Mouse (Mus musculus) WW6 (cell line): Measurements from ENCODE around the gene Gabrg3.
"Not testable (repeated sequence)": the region's sequence is repeated elsewhere in the genome, so short reads cannot be mapped to it uniquely, and the experiment has no call there.

ENCODE experiments used
- DNase-seq: peaks from one replicate; pipeline ENCODE4 v3.0.0-alpha.2; 2013; ENCODE audit warnings: low read depth, low spot score

Gabrg3 gene

GRCm38 (mm10) chr7:57312018-57312417, 75.0 kb downstream of the Gabrg3 start:
- no peak for DNase-seq

DNA sequence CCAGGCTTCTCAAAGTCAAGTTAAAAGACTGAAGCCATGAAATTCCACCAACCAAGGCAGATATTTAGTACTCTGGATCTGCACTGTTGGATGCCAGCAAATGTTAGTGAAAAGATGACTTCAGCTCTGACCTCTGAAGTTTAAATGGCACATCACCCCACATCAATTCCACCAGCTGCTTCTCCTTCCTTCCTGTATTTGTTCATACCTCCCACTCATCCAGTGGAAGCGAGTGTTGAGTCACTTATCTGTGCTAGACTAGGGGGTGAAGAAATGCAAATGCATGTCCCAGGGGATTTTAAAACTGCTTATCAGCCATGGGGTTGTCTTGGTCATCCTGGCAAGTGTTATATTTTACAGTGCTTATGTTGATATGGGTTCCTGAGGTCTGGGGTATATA, 79.7 kb downstream of the Gabrg3 start:
- no peak for DNase-seq

- DNase-seq = no peak
Measured at GRCm38 (mm10) chr7:57296639-57297038, 90.3 kb downstream of the Gabrg3 start.

GRCm38 (mm10) chr7:57294127-57294526, 92.9 kb downstream of the Gabrg3 start:
- DNase-seq = no peak

GRCm38 (mm10) chr7:57293564-57293963, 93.4 kb downstream of the Gabrg3 start:
- DNase-seq = no peak

DNA sequence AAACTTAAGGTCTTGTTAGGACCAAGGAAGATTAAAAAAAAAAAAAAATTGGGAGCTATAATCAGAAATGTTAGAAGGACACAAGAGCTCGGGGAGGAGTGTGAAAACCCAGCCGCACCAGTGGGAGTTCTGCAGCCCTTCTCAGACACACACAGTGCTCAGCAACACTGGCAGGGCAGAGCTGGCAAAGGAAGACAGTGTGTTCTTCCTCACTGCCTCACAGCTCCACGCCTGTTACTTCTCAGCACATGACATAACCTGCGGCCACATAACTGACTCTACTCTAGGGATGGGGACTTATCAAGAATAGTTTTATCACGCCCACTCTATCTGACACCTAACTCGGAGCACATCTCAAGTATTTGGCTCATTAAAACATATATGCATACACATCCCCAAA, 103.8 kb downstream of the Gabrg3 start:
- DNase-seq = no peak

DNA sequence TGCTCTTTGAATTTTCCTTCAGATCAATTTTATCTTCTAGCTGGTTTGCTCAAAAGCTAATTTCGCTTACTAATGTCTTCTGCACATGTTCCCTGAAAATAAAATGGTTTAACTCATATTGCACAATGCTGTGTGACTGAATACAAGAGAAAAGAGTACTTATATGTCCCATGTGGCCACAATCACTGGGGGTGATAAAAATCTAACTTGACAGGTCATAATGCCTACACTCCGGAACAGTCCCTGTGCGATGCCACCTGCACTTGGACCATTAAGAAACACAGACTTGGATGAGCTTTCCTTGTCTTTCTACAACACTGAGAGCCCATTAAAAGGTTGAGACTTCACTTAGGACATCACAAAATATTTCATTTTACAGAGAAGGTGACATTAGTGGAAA, 108.1 kb downstream of the Gabrg3 start:
- DNase-seq = no peak

- DNase-seq = no peak
Measured at GRCm38 (mm10) chr7:57260201-57260600, 126.8 kb downstream of the Gabrg3 start.

- DNase-seq = no peak
Measured at GRCm38 (mm10) chr7:57258893-57259574, 128.0 kb downstream of the Gabrg3 start.

DNA sequence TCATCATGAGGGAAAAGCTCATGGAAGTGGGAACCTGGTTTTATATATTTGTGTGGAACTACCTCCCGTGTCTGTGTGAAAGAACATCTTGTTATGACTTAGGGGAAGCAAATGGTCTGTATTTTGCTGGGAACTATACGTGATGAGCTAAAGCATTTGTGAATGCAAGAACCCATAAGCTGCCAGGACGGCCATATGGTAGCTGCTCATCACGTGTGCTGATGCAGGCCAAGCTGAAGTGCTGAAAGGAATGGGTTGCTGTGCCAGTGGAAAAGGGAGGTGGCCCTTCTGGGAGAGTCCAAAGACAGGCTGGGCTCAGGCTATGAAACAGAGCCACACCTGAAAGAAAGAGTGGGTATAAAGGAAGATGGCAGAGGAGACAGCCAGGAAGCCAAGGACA, 143.0 kb downstream of the Gabrg3 start:
- no peak for DNase-seq

DNA sequence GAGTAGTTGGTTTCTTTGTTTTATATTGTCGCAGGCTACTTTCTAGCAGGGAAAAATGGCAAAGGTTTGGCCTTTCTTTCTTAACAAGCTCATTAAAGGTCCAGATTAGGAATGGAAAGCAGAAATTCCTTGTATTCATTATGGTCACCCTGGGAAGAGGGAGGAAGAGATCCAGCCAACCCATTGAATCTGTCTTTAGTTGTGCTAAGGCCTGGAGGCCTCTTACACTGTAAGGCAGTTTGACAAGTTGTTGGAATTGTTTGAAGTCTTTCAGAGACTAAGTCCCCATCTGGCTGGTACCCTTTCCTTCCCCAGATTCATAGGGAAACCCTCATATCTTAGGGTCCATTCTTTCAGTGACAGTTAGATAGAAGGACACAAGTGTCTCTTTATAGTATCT, 172.9 kb downstream of the Gabrg3 start:
- DNase-seq = no peak

GRCm38 (mm10) chr7:57186015-57186414, 201.0 kb downstream of the Gabrg3 start:
- DNase-seq = no peak

DNA sequence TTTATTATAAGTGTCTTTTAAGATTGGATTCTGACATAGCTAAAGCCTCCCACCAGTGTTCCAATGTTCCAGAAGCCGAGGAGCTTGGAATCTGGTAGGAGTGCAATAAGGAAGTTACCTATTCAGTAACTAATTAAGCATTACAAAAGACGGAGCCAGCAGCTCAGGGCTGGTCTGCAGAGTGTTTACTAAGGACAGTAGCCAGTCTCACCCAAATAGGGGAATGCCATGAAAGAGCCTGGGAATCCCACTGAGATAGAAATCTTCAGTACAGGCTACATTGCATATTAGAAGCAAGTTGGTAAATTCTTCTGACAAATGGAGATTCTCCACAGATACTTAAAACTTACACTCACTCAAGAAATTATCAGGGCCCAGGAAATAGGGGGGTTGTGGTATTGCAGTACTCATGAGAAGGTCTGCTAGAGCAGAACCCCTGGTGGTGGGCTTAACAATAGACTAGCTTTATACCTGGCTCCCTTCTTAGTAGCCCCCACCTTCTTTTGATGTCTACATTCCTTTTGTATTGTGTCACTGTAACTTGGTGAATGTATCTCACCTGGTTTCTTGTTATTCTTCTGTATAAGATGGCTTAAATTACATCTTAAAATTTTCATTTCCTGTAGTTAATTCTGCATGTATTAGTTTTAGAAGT, 211.0 kb downstream of the Gabrg3 start:
- not testable (repeated sequence) for DNase-seq

- DNase-seq = no peak
Measured at GRCm38 (mm10) chr7:57166931-57167330, 220.1 kb downstream of the Gabrg3 start.

DNA sequence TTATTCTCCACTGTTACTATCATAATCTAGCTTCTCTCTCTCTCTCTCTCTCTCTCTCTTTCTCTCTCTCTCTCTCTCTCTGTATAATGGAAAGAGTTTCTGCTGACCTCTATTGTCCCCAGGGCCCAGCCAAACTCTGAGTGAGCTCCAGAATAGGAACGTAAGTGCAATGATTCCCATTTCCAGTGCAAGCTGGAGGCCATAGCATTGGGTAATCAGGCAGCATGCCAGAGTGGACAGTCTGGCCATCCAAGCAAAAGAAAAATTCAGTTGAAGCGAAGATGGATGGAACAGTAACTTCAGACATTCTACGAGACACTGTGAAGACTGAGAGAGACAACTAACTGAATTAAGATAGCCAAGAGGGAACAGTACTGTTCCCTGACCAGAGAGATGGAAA, 228.8 kb downstream of the Gabrg3 start:
- DNase-seq = no peak

DNA sequence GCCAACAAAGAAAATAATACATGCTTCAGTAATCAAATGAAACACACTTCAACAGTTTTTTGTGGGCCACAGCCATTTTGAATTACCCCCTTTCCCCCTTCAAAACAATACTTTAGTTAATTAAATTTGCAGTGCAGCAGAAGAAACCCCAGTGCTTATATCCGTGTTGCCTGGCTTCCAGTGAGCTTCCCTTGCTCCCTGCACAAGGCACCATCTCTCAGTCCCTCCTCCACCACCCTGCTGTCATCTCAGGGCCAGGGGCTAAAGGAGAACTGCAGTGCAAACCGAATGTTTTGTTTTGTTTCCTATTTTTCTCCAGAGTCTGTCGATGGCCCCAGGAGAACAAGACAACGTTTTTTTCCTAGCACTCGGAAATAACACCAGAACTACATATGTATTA, 233.2 kb downstream of the Gabrg3 start:
- DNase-seq = no peak

DNA sequence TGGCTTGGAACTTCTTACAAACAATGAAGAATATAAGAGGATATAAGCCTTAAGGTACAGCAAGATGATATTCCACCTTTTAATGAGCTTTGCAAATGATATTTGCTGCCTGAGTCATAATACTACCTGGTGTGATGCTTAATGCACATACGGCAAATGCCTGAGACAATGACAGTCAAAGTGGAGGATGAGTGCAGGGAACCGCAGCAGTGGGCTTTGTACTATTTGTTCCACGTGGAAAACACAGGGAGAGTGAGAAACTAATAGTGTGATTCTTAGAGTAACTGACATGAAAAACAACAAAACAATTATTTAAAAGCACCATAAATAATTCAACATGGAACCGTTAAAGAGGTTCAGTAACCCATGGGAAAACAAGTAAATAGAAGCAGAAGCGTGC, 236.2 kb downstream of the Gabrg3 start:
- DNase-seq = no peak

- DNase-seq = no peak
Measured at GRCm38 (mm10) chr7:57138072-57138704, 248.8 kb downstream of the Gabrg3 start.

DNA sequence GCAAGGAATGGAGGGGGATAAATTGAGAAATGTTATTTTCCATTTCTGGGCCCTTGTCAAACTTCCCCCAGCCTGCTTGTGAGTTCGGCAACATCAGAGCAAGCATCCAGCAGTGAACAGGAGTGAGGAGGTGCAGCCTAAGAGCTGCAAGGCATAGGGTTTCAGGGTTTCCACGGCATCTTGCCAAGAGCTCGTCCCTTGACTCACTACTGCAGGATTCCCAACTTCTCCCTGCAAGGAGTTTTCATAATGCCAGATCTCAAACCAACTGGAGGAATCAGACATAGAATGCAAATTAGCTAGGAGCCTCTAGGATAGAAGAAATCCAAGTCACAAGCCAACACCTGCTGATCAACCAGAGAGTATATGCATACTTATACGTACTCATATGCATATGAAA, 254.0 kb downstream of the Gabrg3 start:
- DNase-seq = no peak

DNA sequence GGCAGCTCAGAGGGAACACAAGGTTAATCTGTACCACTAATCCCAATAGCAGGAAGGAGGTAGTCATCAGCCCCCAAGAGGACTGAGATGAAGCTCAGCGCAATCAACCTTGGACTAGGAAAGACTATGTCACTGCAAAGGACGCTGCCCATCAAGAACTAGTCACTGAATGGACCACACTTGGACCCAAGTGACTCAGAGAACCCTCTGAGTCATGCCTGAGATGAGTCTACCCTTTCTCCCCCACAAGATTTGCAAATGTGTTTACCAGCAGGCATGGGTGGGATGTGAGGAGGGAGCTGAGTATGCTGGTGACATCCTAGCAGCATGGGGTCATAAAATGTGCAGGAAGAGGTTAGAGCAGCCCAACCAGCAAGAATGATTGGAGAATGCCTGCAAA, 254.5 kb downstream of the Gabrg3 start:
- DNase-seq = no peak

GRCm38 (mm10) chr7:57100065-57100464, 286.9 kb downstream of the Gabrg3 start:
- no peak for DNase-seq

- no peak for DNase-seq
Measured at GRCm38 (mm10) chr7:57082071-57082470, 304.9 kb downstream of the Gabrg3 start.
